Mouse (Mus musculus) heart, postnatal 0 days (tissue): ENCODE data around the gene Sos1. TPM values are rescaled to one million over a fixed set of nuclear protein-coding genes. Genes with fewer than 3 reads are reported as not detected.

Experiments used
- ATAC-seq: fragments of 200-750 bp; cut with Nextera tagmentation; 2 replicates; pipeline ENCODE4 v1.8.0; 2017; ENCODE audit warnings: low read depth, moderate number of reproducible peaks, moderate library complexity; ENCODE audit not compliant: insufficient read depth
- DNase-seq: peaks from one replicate; pipeline ENCODE4 v3.0.0-alpha.2; 2016; ENCODE audit warnings: low spot score
- H3K27ac ChIP-seq: fragments of 300-500 bp; sonication (generic); 2 replicates; pipeline ENCODE4 v1.5.1; 2014; ENCODE audit warnings: low read depth, mild to moderate bottlenecking
- H3K27me3 ChIP-seq: fragments of 300-500 bp; sonication (generic); 2 replicates; pipeline ENCODE4 v1.6.1; 2014; ENCODE audit warnings: low read length, mixed read lengths; ENCODE audit not compliant: control insufficient read depth, insufficient read depth
- H3K36me3 ChIP-seq: fragments of 300-500 bp; sonication (generic); replicated peaks from 2 replicates; pipeline ENCODE4 v1.6.1; 2014; ENCODE audit warnings: low read length, mixed read lengths; ENCODE audit not compliant: control insufficient read depth, insufficient read depth
- H3K4me1 ChIP-seq: fragments of 300-500 bp; sonication (generic); 2 replicates; pipeline ENCODE4 v1.6.1; 2014; ENCODE audit warnings: antibody characterized with exemption; ENCODE audit not compliant: control insufficient read depth, insufficient read depth
- H3K4me2 ChIP-seq: fragments of 300-500 bp; sonication (generic); 2 replicates; pipeline ENCODE4 v1.6.1; 2014; ENCODE audit warnings: low read depth, mild to moderate bottlenecking, low read length, moderate library complexity
- H3K4me3 ChIP-seq: fragments of 300-500 bp; sonication (generic); 2 replicates; pipeline ENCODE4 v1.5.1; 2014; ENCODE audit warnings: low read depth, low read length
- H3K9ac ChIP-seq: fragments of 300-500 bp; sonication (generic); replicated peaks from 2 replicates; pipeline ENCODE4 v1.6.1; 2014; ENCODE audit warnings: low read depth, low read length, mixed read lengths
- H3K9me3 ChIP-seq: fragments of 300-500 bp; sonication (generic); replicated peaks from 2 replicates; pipeline ENCODE4 v1.6.1; 2016; ENCODE audit warnings: low read length; ENCODE audit not compliant: control insufficient read depth
- CTCF ChIP-seq: IDR thresholded peaks from 2 replicates; pipeline ENCODE4 v1.5.1; 2016; ENCODE audit warnings: antibody characterized with exemption, control low read depth, low read depth
- EP300 ChIP-seq: IDR thresholded peaks from 2 replicates; pipeline ENCODE4 v1.6.1; 2016; ENCODE audit warnings: antibody characterized with exemption, low read depth
- WGBS: fragments of 180-500 bp; shearing (Covaris S2); extraction: QIAGEN DNeasy Blood & Tissue Kit; methylation state at CpG from one replicate; pipeline ENCODE4 v1.1.7; 2014; 5-methylcytosine and 5-hydroxymethylcytosine counted together
- polyA plus RNA-seq: library from polyadenylated mRNA; unstranded; fragments of >200 nt; fragmentation: Nextera tagmentation; extraction: Ambion mirVana; gene quantifications from 2 replicates; pipeline ENCODE4 v1.2.1, GENCODE M21; 2015
- total RNA-seq: library from RNA; depleted of rRNA; stranded (reverse); fragments of >200 nt; gene quantifications from 2 replicates; pipeline ENCODE4 v1.2.3, GENCODE M21; 2014; ENCODE audit warnings: low replicate concordance

Sos1 gene
- total and polyA plus RNA-seq, 2 experiments from 2014 or later: 1.8 to 6.6 TPM

DNA sequence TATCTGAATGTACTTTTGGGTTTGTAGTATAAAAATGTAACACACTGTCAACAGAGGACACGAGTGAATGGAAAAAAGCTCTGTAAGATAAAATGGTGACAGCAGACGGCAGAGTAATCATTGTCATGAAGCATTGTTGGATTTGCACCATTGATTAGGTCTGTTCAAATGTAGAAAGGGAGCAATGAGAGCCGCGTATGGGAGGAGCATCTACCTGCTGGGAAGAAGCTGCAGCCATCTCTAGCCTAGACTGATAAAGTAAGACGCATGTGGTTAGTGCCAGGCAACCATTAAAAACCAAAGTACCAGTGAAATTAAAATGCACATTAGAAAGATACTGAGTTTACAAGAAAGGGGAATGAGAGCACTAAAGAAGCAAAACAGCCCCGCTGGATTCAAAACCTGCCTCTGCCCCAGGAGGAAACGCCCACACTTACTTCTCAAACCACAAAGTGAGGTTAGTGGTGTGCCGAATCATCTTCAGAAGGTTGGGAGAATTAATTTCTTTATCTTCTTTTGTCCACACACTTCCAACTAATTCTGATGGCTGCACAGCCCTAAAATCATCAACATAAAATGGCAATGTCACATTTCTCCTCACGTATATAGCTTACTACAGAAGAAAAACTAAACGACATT lies 61.6 kb downstream of the Sos1 start:
- 87% methylated on average over 10 of the region's 10 CpGs for WGBS
- no peak for ATAC-seq
- H3K4me1 ChIP-seq: no peaks in the 10 kb centered on the region
- no peaks in the 10 kb centered on the region for H3K27me3 ChIP-seq
- no peak overlapping the region for H3K4me2 ChIP-seq
- peaks cover 67% of the 10 kb centered on the region for H3K36me3 ChIP-seq
- no peak overlapping the region for H3K4me3 ChIP-seq
- no peak overlapping the region for H3K9ac ChIP-seq
- H3K27ac ChIP-seq: no peak overlapping the region
- no peaks in the 10 kb centered on the region for H3K9me3 ChIP-seq
- TF ChIP-seq CTCF: no peak
- no peak for TF ChIP-seq EP300
- no peak for DNase-seq

GRCm38 (mm10) chr17:80411182-80411581 lies 69.1 kb downstream of the Sos1 start:
- H3K9me3 ChIP-seq: no peaks in the 10 kb centered on the region
- no peaks in the 10 kb centered on the region for H3K4me1 ChIP-seq
- TF ChIP-seq EP300 (no peak), CTCF (peak; percentile 41)
- DNase-seq (no peak), ATAC-seq (no peak)
- H3K9ac ChIP-seq: no peak overlapping the region
- no peak overlapping the region for H3K4me3 ChIP-seq
- H3K27me3 ChIP-seq: no peaks in the 10 kb centered on the region
- no peak overlapping the region for H3K4me2 ChIP-seq
- 56% methylated on average over 1 of the region's 1 CpGs for WGBS
- H3K36me3 ChIP-seq: peaks cover 72% of the 10 kb centered on the region
- H3K27ac ChIP-seq: no peak overlapping the region

DNA sequence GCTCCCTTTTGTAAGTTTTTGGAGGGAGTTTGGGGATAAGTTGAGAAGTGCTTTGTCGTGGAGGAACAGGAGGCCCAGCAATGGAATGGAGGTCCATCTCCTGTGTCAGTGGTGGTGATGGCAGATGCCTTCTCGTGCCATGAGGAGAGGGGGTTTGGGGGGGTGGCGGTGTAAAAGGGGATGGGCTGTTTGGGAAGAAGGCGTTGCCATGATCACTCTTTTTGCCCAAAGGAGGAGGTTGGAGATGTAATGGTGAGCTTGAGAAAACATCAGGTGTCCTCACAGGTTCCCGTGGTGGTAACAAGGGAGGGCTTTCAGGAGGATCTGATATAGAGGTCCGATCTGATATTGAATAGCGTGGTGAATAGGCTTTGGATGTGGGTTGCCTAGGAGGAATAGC lies 82.0 kb downstream of the Sos1 start:
- no peak for TF ChIP-seq EP300
- no peak for TF ChIP-seq CTCF
- no peak overlapping the region for H3K9ac ChIP-seq
- ATAC-seq: no peak
- H3K9me3 ChIP-seq: no peaks in the 10 kb centered on the region
- DNase-seq: no peak
- H3K4me3 ChIP-seq: no peak overlapping the region
- peaks cover 42% of the 10 kb centered on the region for H3K36me3 ChIP-seq
- H3K27ac ChIP-seq: no peak overlapping the region
- H3K4me1 ChIP-seq: no peaks in the 10 kb centered on the region
- no peak overlapping the region for H3K4me2 ChIP-seq
- H3K27me3 ChIP-seq: no peaks in the 10 kb centered on the region
- whole genome bisulfite sequencing: 95% methylated on average over 7 of the region's 7 CpGs

GRCm38 (mm10) chr17:80391423-80392403 lies 88.5 kb downstream of the Sos1 start:
- Histone ChIP-seq H3K4me2 (peak overlapping the region; percentile 64), H3K9me3 (no peaks in the 10 kb centered on the region), H3K4me1 (no peaks in the 10 kb centered on the region), H3K36me3 (0 out of 2 replicates have a peak, but pooled peaks cover 8% of the 10 kb centered on the region), H3K9ac (no peak overlapping the region), H3K4me3 (peak overlapping the region; percentile 47), H3K27ac (no peak overlapping the region), H3K27me3 (no peaks in the 10 kb centered on the region)
- 12% methylated on average over 17 of the region's 17 CpGs for WGBS
- TF ChIP-seq CTCF: peak; percentile 45
- no peak for TF ChIP-seq EP300
- DNase-seq: peak; percentile 76
- ATAC-seq: peak; percentile 90

DNA sequence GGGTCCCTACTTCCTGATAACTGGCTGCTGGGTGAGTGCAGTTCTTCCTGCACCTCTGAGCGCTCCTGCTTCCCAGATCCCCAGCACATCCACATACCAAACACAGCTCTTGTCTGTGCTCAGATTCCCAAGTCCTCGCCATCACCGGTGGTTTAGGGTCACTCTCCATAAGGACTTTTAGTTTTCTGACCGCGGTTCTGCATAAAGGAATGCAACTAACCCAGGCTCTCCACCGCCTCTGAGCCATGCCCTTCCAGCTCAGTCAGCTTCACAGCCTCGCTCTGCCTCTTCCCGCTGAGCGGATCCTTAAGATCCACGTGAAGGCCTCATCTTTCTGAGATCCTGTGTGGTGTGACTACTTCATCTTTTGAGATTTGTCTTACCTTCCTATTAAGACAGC lies 90.2 kb downstream of the Sos1 start:
- WGBS: 62% methylated on average over 10 of the region's 10 CpGs
- no peaks in the 10 kb centered on the region for H3K9me3 ChIP-seq
- no peak overlapping the region for H3K27ac ChIP-seq
- no peak for ATAC-seq
- H3K36me3 ChIP-seq: no peaks in the 10 kb centered on the region
- no peaks in the 10 kb centered on the region for H3K27me3 ChIP-seq
- H3K4me1 ChIP-seq: no peaks in the 10 kb centered on the region
- no peak overlapping the region for H3K9ac ChIP-seq
- H3K4me3 ChIP-seq: no peak overlapping the region
- H3K4me2 ChIP-seq: no peak overlapping the region
- no peak for TF ChIP-seq CTCF
- no peak for TF ChIP-seq EP300
- DNase-seq: no peak
